Mouse (Mus musculus): ENCODE measurements around the gene Spata16. TPM values are rescaled to one million over a fixed set of nuclear protein-coding genes. Genes with fewer than 3 reads are reported as not detected.
"Not testable (repeated sequence)": the region's sequence is repeated elsewhere in the genome, so short reads cannot be mapped to it uniquely, and the experiment has no call there.

Spata16 gene
- polyA plus RNA-seq (2012; ENCODE audit: insufficient read depth, low replicate concordance): not detected in 2 replicates

DNA sequence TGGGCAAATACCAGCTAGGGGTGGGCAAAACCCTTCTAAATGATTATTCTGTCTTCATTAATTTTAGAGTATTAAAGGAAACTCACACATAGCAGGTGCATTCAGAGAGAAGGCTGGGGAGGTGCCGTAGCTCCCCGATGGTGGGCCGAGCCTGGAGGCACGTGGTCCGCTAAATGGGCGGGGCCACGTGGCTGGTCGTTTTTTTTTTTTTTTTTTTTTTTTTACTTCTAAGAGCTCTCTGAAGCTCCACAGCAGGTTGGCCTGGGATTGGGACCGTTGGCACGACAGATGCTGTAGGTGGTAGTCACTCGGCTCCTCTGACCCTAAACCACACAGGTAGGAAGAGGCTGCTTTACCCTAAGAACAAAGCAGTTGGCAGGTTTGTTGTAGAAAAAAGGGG is at the start of gene Spata16:
Gene Spata16, plus strand, starts transcription at position 219 of the 400 bp plus-strand sequence.
- TF ChIP-seq FLI1 (IDR thresholded peaks at IDR 0.05; ENCODE audit: low read length) (no peak), GATA1 (IDR thresholded peaks at IDR 0.05; ENCODE audit: borderline replicate concordance, low read length) (no peak)

DNA sequence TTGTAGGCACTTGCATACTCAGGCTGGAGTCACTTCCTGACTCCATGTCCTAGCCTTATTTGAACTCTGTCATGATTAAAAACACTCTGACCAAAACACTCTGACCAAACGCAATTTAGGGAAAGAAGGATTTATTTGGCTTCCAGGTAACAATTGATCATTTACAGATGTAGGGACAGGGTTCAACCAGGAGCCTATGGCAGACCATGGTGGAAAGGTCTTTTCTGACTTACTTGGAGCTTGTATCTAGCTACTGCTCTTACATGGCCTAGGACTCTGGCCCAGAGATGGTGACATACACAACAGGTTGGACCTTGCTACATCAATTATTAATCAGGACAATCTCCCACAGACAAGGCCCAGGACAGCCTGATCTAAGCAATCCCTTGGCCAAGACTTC is 32.6 kb upstream of the Spata16 start:
- TF ChIP-seq GATA1 (IDR thresholded peaks at IDR 0.05; ENCODE audit: borderline replicate concordance, low read length) (no peak), FLI1 (IDR thresholded peaks at IDR 0.05; ENCODE audit: low read length) (no peak)

More for the DNA sequence above, at the start of gene Spata16:
- no peaks in the 10 kb centered on the region for H3K4me1 ChIP-seq
- peaks cover 18% of the 10 kb centered on the region for H3K9me3 ChIP-seq
- no peak within 1 kb of the TSS for H3K4me3 ChIP-seq (replicated peaks)
- H3K36me3 ChIP-seq (replicated peaks; ENCODE audit: low read length): no peaks in the 10 kb centered on the region
- H3K27me3 ChIP-seq (replicated peaks): no peaks in the 10 kb centered on the region

DNA sequence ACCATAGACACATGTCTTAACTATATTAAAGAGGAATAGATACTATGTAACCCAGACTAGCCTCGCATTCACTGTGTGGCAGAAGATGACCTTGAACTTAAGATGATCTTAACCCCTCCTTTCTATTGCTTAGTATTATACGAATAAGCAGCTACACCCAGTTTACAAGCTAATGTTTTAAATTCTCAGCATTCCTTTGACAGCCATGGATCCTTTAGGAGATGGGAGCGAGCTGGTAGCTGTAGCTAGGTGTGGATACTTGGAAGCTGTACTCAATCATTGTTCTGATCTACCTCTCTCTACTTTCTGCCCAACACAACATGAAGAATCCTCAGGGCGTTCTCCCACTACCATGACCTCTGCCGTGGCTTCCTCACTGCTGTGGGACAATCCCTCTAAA is 28.9 kb upstream of the Spata16 start:
- Histone ChIP-seq H3K9me3 (peaks cover 4% of the 10 kb centered on the region; the same call in 1 of the 2 replicates), H3K4me3 (replicated peaks) (no peak overlapping the region), H3K27me3 (replicated peaks) (no peaks in the 10 kb centered on the region), H3K4me1 (no peaks in the 10 kb centered on the region), H3K36me3 (replicated peaks; ENCODE audit: low read length) (no peaks in the 10 kb centered on the region)
- TF ChIP-seq FLI1 (IDR thresholded peaks at IDR 0.05; ENCODE audit: low read length) (no peak), GATA1 (IDR thresholded peaks at IDR 0.05; ENCODE audit: borderline replicate concordance, low read length) (no peak)

More for the DNA sequence above, 32.6 kb upstream of the Spata16 start:
- no peaks in the 10 kb centered on the region for H3K27me3 ChIP-seq (replicated peaks)
- no peak overlapping the region for H3K4me3 ChIP-seq (replicated peaks)
- no peaks in the 10 kb centered on the region for H3K36me3 ChIP-seq (replicated peaks; ENCODE audit: low read length)
- no peaks in the 10 kb centered on the region for H3K4me1 ChIP-seq
- peaks cover 12% of the 10 kb centered on the region for H3K9me3 ChIP-seq

DNA sequence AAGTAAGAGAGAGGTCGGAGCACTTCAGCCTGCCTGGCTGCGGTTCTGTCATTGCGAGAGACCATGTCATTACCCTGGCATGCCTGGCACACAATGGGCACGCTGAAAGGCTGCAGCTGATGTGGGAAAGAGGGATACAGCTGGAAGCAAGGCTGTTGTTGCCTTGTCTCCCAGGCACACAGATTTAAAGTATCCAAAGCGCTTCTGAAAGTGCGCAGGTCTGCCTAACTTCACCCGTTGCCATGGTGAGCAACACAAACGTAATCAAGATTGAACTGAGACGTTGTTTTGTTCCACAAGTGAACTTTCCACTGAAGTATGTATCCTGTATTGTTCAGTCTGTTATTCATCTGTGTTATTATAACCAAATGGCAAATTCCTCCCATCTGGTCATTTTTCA is 1.8 kb downstream of the Spata16 start:
- H3K36me3 ChIP-seq (replicated peaks; ENCODE audit: low read length): no peaks in the 10 kb centered on the region
- H3K4me1 ChIP-seq: no peaks in the 10 kb centered on the region
- no peaks in the 10 kb centered on the region for H3K27me3 ChIP-seq (replicated peaks)
- TF ChIP-seq GATA1 (IDR thresholded peaks at IDR 0.05; ENCODE audit: borderline replicate concordance, low read length): no peak
- TF ChIP-seq FLI1 (IDR thresholded peaks at IDR 0.05; ENCODE audit: low read length): no peak
- H3K4me3 ChIP-seq (replicated peaks): no peak overlapping the region
- H3K9me3 ChIP-seq: peaks cover 15% of the 10 kb centered on the region

- Histone ChIP-seq H3K27me3 (replicated peaks) (no peaks in the 10 kb centered on the region), H3K36me3 (replicated peaks; ENCODE audit: low read length) (no peaks in the 10 kb centered on the region), H3K9me3 (peaks cover 20% of the 10 kb centered on the region), H3K4me1 (no peaks in the 10 kb centered on the region), H3K4me3 (replicated peaks) (no peak overlapping the region)
- TF ChIP-seq FLI1 (IDR thresholded peaks at IDR 0.05; ENCODE audit: low read length) (no peak), GATA1 (IDR thresholded peaks at IDR 0.05; ENCODE audit: borderline replicate concordance, low read length) (no peak)
These were observed 2.4 kb downstream of the Spata16 start for GRCm38 (mm10) chr3:26639851-26640250.

GRCm38 (mm10) chr3:26640321-26641075 is 3.1 kb downstream of the Spata16 start:
- no peaks in the 10 kb centered on the region for H3K27me3 ChIP-seq (replicated peaks)
- peaks cover 20% of the 10 kb centered on the region for H3K9me3 ChIP-seq
- no peaks in the 10 kb centered on the region for H3K4me1 ChIP-seq
- no peak for TF ChIP-seq FLI1 (IDR thresholded peaks at IDR 0.05; ENCODE audit: low read length)
- TF ChIP-seq GATA1 (IDR thresholded peaks at IDR 0.05; ENCODE audit: borderline replicate concordance, low read length): no peak
- no peak overlapping the region for H3K4me3 ChIP-seq (replicated peaks)
- H3K36me3 ChIP-seq (replicated peaks; ENCODE audit: low read length): no peaks in the 10 kb centered on the region

- H3K36me3 ChIP-seq (replicated peaks; ENCODE audit: low read length): no peaks in the 10 kb centered on the region
- H3K4me3 ChIP-seq (replicated peaks): no peak overlapping the region
- H3K27me3 ChIP-seq (replicated peaks): no peaks in the 10 kb centered on the region
- TF ChIP-seq FLI1 (IDR thresholded peaks at IDR 0.05; ENCODE audit: low read length) (no peak), GATA1 (IDR thresholded peaks at IDR 0.05; ENCODE audit: borderline replicate concordance, low read length) (no peak)
- peaks cover 20% of the 10 kb centered on the region for H3K9me3 ChIP-seq
- no peaks in the 10 kb centered on the region for H3K4me1 ChIP-seq
These were observed 4.2 kb downstream of the Spata16 start for GRCm38 (mm10) chr3:26641351-26642249.

DNA sequence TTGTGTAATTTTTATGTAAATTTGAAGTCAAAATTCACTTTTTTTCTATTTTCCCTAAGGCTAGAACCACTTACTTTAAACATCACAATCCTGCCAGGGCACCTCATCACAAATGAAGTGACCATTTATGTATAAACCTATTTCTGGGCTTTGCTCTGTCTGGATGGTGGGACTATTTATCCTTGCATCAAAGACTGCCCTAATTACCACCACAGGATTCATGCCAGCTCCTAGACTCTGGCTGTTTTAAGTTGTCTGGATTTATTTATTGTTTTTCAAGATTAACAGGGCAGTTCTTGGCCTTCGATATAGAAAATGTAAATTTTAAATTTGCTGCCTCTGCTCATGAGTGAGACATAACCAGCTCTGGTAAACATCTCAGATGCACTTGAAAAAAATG is 6.7 kb downstream of the Spata16 start:
- Histone ChIP-seq H3K9me3 (peaks cover 16% of the 10 kb centered on the region), H3K36me3 (replicated peaks; ENCODE audit: low read length) (no peaks in the 10 kb centered on the region), H3K27me3 (replicated peaks) (no peaks in the 10 kb centered on the region), H3K4me1 (no peaks in the 10 kb centered on the region), H3K4me3 (replicated peaks) (no peak overlapping the region)
- TF ChIP-seq FLI1 (IDR thresholded peaks at IDR 0.05; ENCODE audit: low read length): no peak
- no peak for TF ChIP-seq GATA1 (IDR thresholded peaks at IDR 0.05; ENCODE audit: borderline replicate concordance, low read length)

- Histone ChIP-seq H3K9me3 (peaks cover 15% of the 10 kb centered on the region), H3K27me3 (replicated peaks) (no peaks in the 10 kb centered on the region), H3K4me3 (replicated peaks) (no peak overlapping the region), H3K36me3 (replicated peaks; ENCODE audit: low read length) (no peaks in the 10 kb centered on the region), H3K4me1 (no peaks in the 10 kb centered on the region)
- TF ChIP-seq FLI1 (IDR thresholded peaks at IDR 0.05; ENCODE audit: low read length): no peak
- no peak for TF ChIP-seq GATA1 (IDR thresholded peaks at IDR 0.05; ENCODE audit: borderline replicate concordance, low read length)
These were observed 9.4 kb downstream of the Spata16 start for GRCm38 (mm10) chr3:26646834-26647233.

GRCm38 (mm10) chr3:26685832-26686231 is 48.4 kb downstream of the Spata16 start:
- no peak for TF ChIP-seq FLI1 (IDR thresholded peaks at IDR 0.05; ENCODE audit: low read length)
- TF ChIP-seq GATA1 (IDR thresholded peaks at IDR 0.05; ENCODE audit: borderline replicate concordance, low read length): no peak
- no peaks in the 10 kb centered on the region for H3K4me1 ChIP-seq
- no peaks in the 10 kb centered on the region for H3K36me3 ChIP-seq (replicated peaks; ENCODE audit: low read length)
- H3K9me3 ChIP-seq: no peaks in the 10 kb centered on the region
- H3K4me3 ChIP-seq (replicated peaks): no peak overlapping the region
- H3K27me3 ChIP-seq (replicated peaks): no peaks in the 10 kb centered on the region

- peaks cover 18% of the 10 kb centered on the region for H3K9me3 ChIP-seq
- H3K4me1 ChIP-seq; H3K27me3 ChIP-seq (replicated peaks); H3K36me3 ChIP-seq (replicated peaks; ENCODE audit: low read length); H3K4me3 ChIP-seq (replicated peaks): not testable (repeated sequence)
These were observed 72.1 kb downstream of the Spata16 start for GRCm38 (mm10) chr3:26709492-26709891.

Data from megakaryocyte, embryonic 14.5 days (primary cell).